Mouse (Mus musculus): Measurements from ENCODE around the gene Cass4. TPM values are rescaled to one million over a fixed set of nuclear protein-coding genes. Genes with fewer than 3 reads are reported as not detected.

Gene Cass4
- total and polyA plus RNA-seq, 3 experiments, result 0.35 to 5.5 TPM; not detected in 1

DNA sequence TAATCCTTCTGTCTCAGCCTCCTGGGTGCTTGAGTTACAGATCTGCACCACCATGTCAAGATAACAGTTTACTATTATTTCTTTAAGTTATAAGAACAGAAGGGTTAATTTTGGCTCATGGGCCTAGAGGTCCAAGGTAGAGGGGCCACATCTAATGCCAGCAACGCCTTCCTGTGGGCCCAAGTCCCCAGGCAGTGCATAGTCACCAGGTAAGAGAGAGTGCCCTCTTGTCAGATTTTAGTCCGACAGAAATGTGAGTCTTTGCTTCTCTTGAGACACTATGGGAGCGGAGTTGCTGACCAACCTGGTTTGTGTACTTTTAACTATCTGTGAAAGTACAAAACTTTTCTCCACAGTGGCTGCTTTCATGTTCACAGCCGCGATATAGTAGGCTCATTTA lies 48.9 kb upstream of the Cass4 start:
- H3K9ac ChIP-seq (ENCODE audit: control insufficient read depth, low read depth, low read length, poor library complexity, severe bottlenecking), result no peak overlapping the region
- H3K4me1 ChIP-seq (ENCODE audit: control insufficient read depth in 1 of 2, insufficient read depth in 2 of 2, low read length in 2 of 2), result peaks cover 10 to 30% of the 10 kb centered on the region in 2 experiments
- no peaks in the 10 kb centered on the region for H3K9me3 ChIP-seq (replicated peaks; ENCODE audit: insufficient read depth, low read length)
- no peak for TF ChIP-seq KAT2A (conservative IDR thresholded peaks at IDR 0.05; ENCODE audit: low read depth, low read length)
- TF ChIP-seq SIN3A (IDR thresholded peaks at IDR 0.05; ENCODE audit: low read length), result 0 out of 2 replicates have a peak, but pooled peaks have one; percentile 6
- no peak for TF ChIP-seq MYC (IDR thresholded peaks at IDR 0.05; ENCODE audit: low read depth, low read length)
- no peak for TF ChIP-seq ZNF384 (IDR thresholded peaks at IDR 0.05; ENCODE audit: low read depth, low read length)
- H3K27me3 ChIP-seq (ENCODE audit: control insufficient read depth in 1 of 2, insufficient read depth in 2 of 2, low read length in 2 of 2), result no peaks in the 10 kb centered on the region
- peaks cover 0 to 24% of the 10 kb centered on the region in 2 experiments; a peak in 2 of 4 replicates for H3K36me3 ChIP-seq (ENCODE audit: control insufficient read depth in 1 of 2, insufficient read depth in 2 of 2, low read length in 2 of 2)
- no peak overlapping the region for H3K27ac ChIP-seq (ENCODE audit: control insufficient read depth, low read depth, low read length)
- peak overlapping the region; percentile 38 to 61; a peak in 3 of 4 replicates for H3K4me3 ChIP-seq (ENCODE audit: control insufficient read depth in 1 of 2, insufficient read depth in 1 of 2, low read depth in 2 of 2, low read length in 2 of 2)
- DNase-seq (ENCODE audit: low read depth, low spot score), result no peak
- no peaks in the 10 kb centered on the region; the same call in 1 of the 2 replicates for H3K79me2 ChIP-seq (ENCODE audit: control insufficient read depth, insufficient read depth, low read length, poor library complexity)

DNA sequence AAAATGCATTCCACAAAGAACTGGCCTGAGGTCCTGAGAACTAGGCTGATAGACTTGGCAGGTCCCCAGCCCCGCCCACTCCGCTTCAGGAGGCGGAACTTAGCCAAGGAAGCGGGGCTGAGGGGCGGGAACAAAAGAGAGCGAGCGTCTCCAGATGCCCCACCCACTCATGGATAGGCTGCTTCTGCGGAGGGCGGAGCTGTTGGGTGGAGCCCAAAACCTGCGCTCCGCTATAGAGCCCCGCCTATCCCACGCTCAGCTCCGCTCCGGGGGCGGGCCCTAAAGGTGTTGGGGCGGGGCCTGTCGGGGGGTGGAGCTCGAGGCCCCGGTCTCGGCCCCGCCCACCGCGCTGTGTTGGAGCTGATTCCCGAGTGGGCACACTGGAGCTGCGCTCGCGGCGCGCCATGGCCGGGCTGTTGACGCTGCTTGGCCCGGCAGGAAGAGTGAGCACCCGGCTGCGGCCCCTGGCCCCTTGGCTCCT lies 48.3 kb upstream of the Cass4 start, which contains the start of gene Fam210b:
Gene Fam210b (plus strand): TSS at position 308 of the 481 bp plus-strand sequence.
- no peaks in the 10 kb centered on the region; the same call in 1 of the 2 replicates for H3K79me2 ChIP-seq (ENCODE audit: control insufficient read depth, insufficient read depth, low read length, poor library complexity)
- H3K27ac ChIP-seq (ENCODE audit: control insufficient read depth, low read depth, low read length), result peak within 1 kb of the TSS; percentile 9; the same call in 1 of the 2 replicates
- peak within 1 kb of the TSS; percentile 64 to 70 for H3K4me3 ChIP-seq (ENCODE audit: control insufficient read depth in 1 of 2, insufficient read depth in 1 of 2, low read depth in 2 of 2, low read length in 2 of 2)
- peaks cover 0 to 24% of the 10 kb centered on the region in 2 experiments; a peak in 2 of 4 replicates for H3K36me3 ChIP-seq (ENCODE audit: control insufficient read depth in 1 of 2, insufficient read depth in 2 of 2, low read length in 2 of 2)
- peak; percentile 98 for DNase-seq (ENCODE audit: low read depth, low spot score)
- peak within 1 kb of the TSS; percentile 69 for H3K9ac ChIP-seq (ENCODE audit: control insufficient read depth, low read depth, low read length, poor library complexity, severe bottlenecking)
- no peaks in the 10 kb centered on the region for H3K27me3 ChIP-seq (ENCODE audit: control insufficient read depth in 1 of 2, insufficient read depth in 2 of 2, low read length in 2 of 2)
- H3K4me1 ChIP-seq (ENCODE audit: control insufficient read depth in 1 of 2, insufficient read depth in 2 of 2, low read length in 2 of 2), result peaks cover 10 to 31% of the 10 kb centered on the region in 2 experiments
- no peaks in the 10 kb centered on the region for H3K9me3 ChIP-seq (replicated peaks; ENCODE audit: insufficient read depth, low read length)
- TF ChIP-seq POLR2A (IDR thresholded peaks at IDR 0.05; ENCODE audit: control insufficient read depth in 1 of 2, insufficient read depth in 1 of 2, low read depth in 1 of 2, low read length in 2 of 2, poor library complexity in 1 of 2) (peak; percentile 25 to 55; a peak in 2 of 4 replicates), POLR2AphosphoS2 (IDR thresholded peaks at IDR 0.05; ENCODE audit: low read length) (peak; percentile 35; the same call in 1 of the 2 replicates), RAD21 (IDR thresholded peaks at IDR 0.05; ENCODE audit: low read depth, low read length) (no peak), TCF12 (IDR thresholded peaks at IDR 0.05; ENCODE audit: low read depth, low read length) (no peak; the same call in 1 of the 2 replicates), POLR2AphosphoS5 (IDR thresholded peaks at IDR 0.05; ENCODE audit: borderline replicate concordance, low read depth, low read length) (no peak), ELF1 (IDR thresholded peaks at IDR 0.05; ENCODE audit: low read depth, low read length) (peak; percentile 39; the same call in 1 of the 2 replicates), EP300 (IDR thresholded peaks at IDR 0.05; ENCODE audit: low read depth in 1 of 2, low read length in 2 of 2) (no peak), ETS1 (IDR thresholded peaks at IDR 0.05; ENCODE audit: low read depth, low read length) (no peak), SIN3A (IDR thresholded peaks at IDR 0.05; ENCODE audit: low read length) (no peak; the same call in 1 of the 2 replicates), MAZ (IDR thresholded peaks at IDR 0.05; ENCODE audit: low read depth, low read length) (0 out of 2 replicates have a peak, but pooled peaks have one; percentile 42), BHLHE40 (IDR thresholded peaks at IDR 0.05; ENCODE audit: borderline replicate concordance, low read depth, low read length) (no peak), RCOR1 (IDR thresholded peaks at IDR 0.05; ENCODE audit: low read depth, low read length) (no peak), HCFC1 (IDR thresholded peaks at IDR 0.05; ENCODE audit: low read depth, low read length) (no peak), USF2 (IDR thresholded peaks at IDR 0.05; ENCODE audit: borderline replicate concordance in 1 of 2, insufficient read depth in 1 of 2, low read depth in 1 of 2, low read length in 2 of 2) (no peak), CTCF (IDR thresholded peaks at IDR 0.05 in 2 of 3, conservative IDR thresholded peaks at IDR 0.05 in 1 of 3; ENCODE audit: control insufficient read depth in 1 of 3, insufficient read depth in 1 of 3, low read depth in 2 of 3, low read length in 3 of 3, poor library complexity in 1 of 3, severe bottlenecking in 1 of 3) (no peak), TBP (IDR thresholded peaks at IDR 0.05; ENCODE audit: low read depth, low read length) (no peak), MXI1 (IDR thresholded peaks at IDR 0.05; ENCODE audit: low read depth, low read length) (0 out of 2 replicates have a peak, but pooled peaks have one; percentile 59), MYB (IDR thresholded peaks at IDR 0.05; ENCODE audit: low read depth, low read length) (no peak), ZKSCAN1 (IDR thresholded peaks at IDR 0.05; ENCODE audit: low read depth, low read length) (no peak), NRF1 (IDR thresholded peaks at IDR 0.05; ENCODE audit: insufficient read depth, low read depth, low read length, poor library complexity, severe bottlenecking) (0 out of 2 replicates have a peak, but pooled peaks have one; percentile 41), USF1 (IDR thresholded peaks at IDR 0.05; ENCODE audit: low read depth, low read length) (no peak), UBTF (IDR thresholded peaks at IDR 0.05; ENCODE audit: borderline replicate concordance, insufficient read depth, low read depth, low read length) (no peak), MAFK (IDR thresholded peaks at IDR 0.05; ENCODE audit: borderline replicate concordance, low read depth, low read length) (no peak), GATA1 (IDR thresholded peaks at IDR 0.05; ENCODE audit: low read depth, low read length) (no peak), ZNF384 (IDR thresholded peaks at IDR 0.05; ENCODE audit: low read depth, low read length) (no peak), GABPA (IDR thresholded peaks at IDR 0.05; ENCODE audit: low read depth, low read length) (no peak), MEF2A (IDR thresholded peaks at IDR 0.05; ENCODE audit: extremely low read depth, insufficient replicate concordance, low read depth, low read length, poor library complexity, severe bottlenecking) (no peak)

Data from MEL (cell line).